Mouse (Mus musculus) hindbrain, postnatal 0 days (tissue): ENCODE data around the gene Tenm3. TPM values are rescaled to one million over a fixed set of nuclear protein-coding genes. Genes with fewer than 3 reads are reported as not detected.

ENCODE experiments used
- ATAC-seq: fragments of 200-750 bp; cut with Nextera tagmentation; 2 replicates; pipeline ENCODE4 v1.8.0; 2017; ENCODE audit warnings: mild to moderate bottlenecking, moderate TSS enrichment, moderate library complexity
- DNase-seq: peaks from one replicate; pipeline ENCODE4 v3.0.0-alpha.2; 2015; ENCODE audit warnings: low spot score
- H3K27ac ChIP-seq: fragments of 300-500 bp; sonication (generic); 2 replicates; pipeline ENCODE4 v1.5.1; 2014; ENCODE audit warnings: mild to moderate bottlenecking
- H3K27me3 ChIP-seq: fragments of 300-500 bp; sonication (generic); 2 replicates; pipeline ENCODE4 v1.6.1; 2014; ENCODE audit warnings: low read length, mixed read lengths; ENCODE audit not compliant: insufficient read depth
- H3K36me3 ChIP-seq: fragments of 300-500 bp; sonication (generic); 2 replicates; pipeline ENCODE4 v1.6.1; 2014; ENCODE audit warnings: low read length, mixed read lengths; ENCODE audit not compliant: insufficient read depth
- H3K4me1 ChIP-seq: fragments of 300-500 bp; sonication (generic); 2 replicates; pipeline ENCODE4 v1.6.1; 2014; ENCODE audit warnings: antibody characterized with exemption, low read length, mixed read lengths; ENCODE audit not compliant: insufficient read depth
- H3K4me2 ChIP-seq: fragments of 300-500 bp; sonication (generic); 2 replicates; pipeline ENCODE4 v1.6.1; 2014; ENCODE audit warnings: low read depth, mild to moderate bottlenecking, low read length, moderate library complexity, mixed read lengths
- H3K4me3 ChIP-seq: fragments of 300-500 bp; sonication (generic); 2 replicates; pipeline ENCODE4 v1.5.1; 2014; ENCODE audit warnings: low read length
- H3K9ac ChIP-seq: fragments of 300-500 bp; sonication (generic); replicated peaks from 2 replicates; pipeline ENCODE4 v1.6.1; 2014; ENCODE audit warnings: mild to moderate bottlenecking, low read length, moderate library complexity, mixed read lengths
- H3K9me3 ChIP-seq: fragments of 300-500 bp; sonication (generic); 2 replicates; pipeline ENCODE4 v1.6.1; 2016; ENCODE audit warnings: low read length, mixed read lengths
- CTCF ChIP-seq: IDR thresholded peaks from 2 replicates; pipeline ENCODE4 v1.5.1; 2016; ENCODE audit warnings: antibody characterized with exemption, control low read depth, low read depth
- WGBS: fragments of 180-500 bp; shearing (Covaris S2); extraction: QIAGEN DNeasy Blood & Tissue Kit; methylation state at CpG from one replicate; pipeline ENCODE4 v1.1.7; 2014; 5-methylcytosine and 5-hydroxymethylcytosine counted together
- polyA plus RNA-seq: library from polyadenylated mRNA; unstranded; fragments of >200 nt; fragmentation: Nextera tagmentation; extraction: Ambion mirVana; gene quantifications from 2 replicates; pipeline ENCODE4 v1.2.1, GENCODE M21; 2015
- total RNA-seq: library from RNA; depleted of rRNA; stranded (reverse); fragments of >200 nt; gene quantifications from 2 replicates; pipeline ENCODE4 v1.2.3, GENCODE M21; 2014

Gene Tenm3
- total and polyA plus RNA-seq, 2 experiments from 2014 or later: 21.3 to 151 TPM

DNA sequence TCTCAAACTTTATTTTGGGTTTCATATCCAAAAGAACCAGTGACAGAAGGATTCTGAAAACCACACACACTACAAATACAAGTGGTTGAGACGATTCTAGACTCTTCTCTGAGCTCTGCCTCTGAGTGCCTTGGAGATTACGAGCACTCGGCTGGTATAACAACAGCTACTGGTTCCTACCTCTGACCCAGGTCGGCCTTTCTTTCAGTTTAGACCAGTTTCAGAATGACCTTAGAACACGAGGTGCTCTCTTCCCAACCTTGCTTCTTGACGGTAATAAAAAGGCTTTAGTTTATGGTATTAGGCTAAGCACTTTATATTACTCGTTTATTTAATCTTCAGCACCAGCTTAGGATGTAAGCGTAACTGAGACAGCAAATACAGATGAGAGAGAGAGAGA is 528.1 kb downstream of the Tenm3 start:
- H3K27me3 ChIP-seq: no peaks in the 10 kb centered on the region
- no peak overlapping the region for H3K9ac ChIP-seq
- no peak overlapping the region for H3K27ac ChIP-seq
- no peaks in the 10 kb centered on the region for H3K9me3 ChIP-seq
- no peak for ATAC-seq
- WGBS: 87% methylated on average over 8 of the region's 8 CpGs
- no peak for DNase-seq
- H3K4me2 ChIP-seq: no peak overlapping the region
- TF ChIP-seq CTCF: no peak
- H3K4me3 ChIP-seq: no peak overlapping the region
- H3K36me3 ChIP-seq: no peaks in the 10 kb centered on the region
- no peaks in the 10 kb centered on the region; the same call in 1 of the 2 replicates for H3K4me1 ChIP-seq

DNA sequence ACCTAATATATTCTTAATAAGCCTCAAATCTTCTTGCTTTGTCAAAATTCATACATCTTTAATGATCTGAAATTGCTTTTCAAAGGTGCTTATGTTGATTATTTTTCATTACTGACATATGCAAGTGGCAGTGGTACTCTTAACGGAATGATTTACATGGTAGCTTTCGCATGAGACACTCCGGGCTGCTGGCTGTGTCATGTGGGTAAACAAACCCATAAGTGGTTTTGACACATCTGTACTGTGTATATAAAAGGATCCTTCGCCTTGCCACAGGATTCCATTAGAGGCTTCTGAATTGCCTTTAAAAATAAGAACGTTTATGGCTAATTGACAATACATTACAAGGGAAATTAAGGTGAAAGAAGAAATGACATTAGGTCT is 529.8 kb downstream of the Tenm3 start:
- H3K27me3 ChIP-seq: no peaks in the 10 kb centered on the region
- no peaks in the 10 kb centered on the region for H3K9me3 ChIP-seq
- H3K36me3 ChIP-seq: no peaks in the 10 kb centered on the region
- no peak overlapping the region for H3K9ac ChIP-seq
- no peaks in the 10 kb centered on the region; the same call in 1 of the 2 replicates for H3K4me1 ChIP-seq
- no peak for TF ChIP-seq CTCF
- H3K4me3 ChIP-seq: no peak overlapping the region
- no peak overlapping the region for H3K27ac ChIP-seq
- DNase-seq: no peak
- no peak overlapping the region for H3K4me2 ChIP-seq
- WGBS: 66% methylated on average over 5 of the region's 5 CpGs
- no peak for ATAC-seq

DNA sequence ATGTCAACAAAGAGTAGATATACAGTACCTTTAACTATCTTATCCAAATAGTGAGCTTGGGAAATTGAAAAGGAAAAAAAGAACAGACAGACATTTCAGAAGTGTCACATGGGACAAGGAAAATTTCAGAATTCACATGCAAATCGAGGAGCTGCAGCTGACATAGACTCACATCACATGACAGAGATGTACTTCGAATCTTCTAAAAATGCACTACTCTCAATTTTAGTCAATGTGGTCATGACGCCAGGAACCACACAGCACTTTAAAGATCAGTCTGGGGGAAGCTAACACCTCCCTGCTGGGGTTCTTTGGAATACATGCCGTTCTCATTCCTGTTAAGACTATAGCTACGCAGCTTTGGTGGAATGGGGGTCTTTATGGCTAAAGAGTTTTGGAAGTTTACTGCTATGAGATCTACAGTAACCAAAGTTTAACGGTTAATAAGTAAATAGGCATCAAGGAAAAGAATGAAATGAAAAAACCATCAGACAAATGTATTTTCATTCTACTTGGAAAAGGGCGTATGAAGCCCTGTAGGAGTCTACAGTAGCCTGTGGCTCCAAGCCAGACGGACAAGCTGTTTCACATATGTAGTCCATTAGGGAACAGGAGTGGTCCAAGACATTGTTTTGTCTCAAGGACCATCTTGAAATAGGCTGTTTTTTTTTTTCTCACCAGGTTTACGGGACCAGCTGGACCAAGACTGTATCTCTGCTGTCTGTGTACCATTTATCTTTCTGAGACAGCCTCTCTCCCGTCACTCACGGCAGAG is 530.4 kb downstream of the Tenm3 start:
- H3K36me3 ChIP-seq: no peaks in the 10 kb centered on the region
- peak; percentile 59 for DNase-seq
- 58% methylated on average over 11 of the region's 11 CpGs for WGBS
- H3K27me3 ChIP-seq: no peaks in the 10 kb centered on the region
- ATAC-seq: no peak
- TF ChIP-seq CTCF: no peak
- H3K4me2 ChIP-seq: no peak overlapping the region
- no peak overlapping the region for H3K9ac ChIP-seq
- no peaks in the 10 kb centered on the region for H3K9me3 ChIP-seq
- H3K4me1 ChIP-seq: no peaks in the 10 kb centered on the region; the same call in 1 of the 2 replicates
- no peak overlapping the region for H3K27ac ChIP-seq
- no peak overlapping the region for H3K4me3 ChIP-seq

DNA sequence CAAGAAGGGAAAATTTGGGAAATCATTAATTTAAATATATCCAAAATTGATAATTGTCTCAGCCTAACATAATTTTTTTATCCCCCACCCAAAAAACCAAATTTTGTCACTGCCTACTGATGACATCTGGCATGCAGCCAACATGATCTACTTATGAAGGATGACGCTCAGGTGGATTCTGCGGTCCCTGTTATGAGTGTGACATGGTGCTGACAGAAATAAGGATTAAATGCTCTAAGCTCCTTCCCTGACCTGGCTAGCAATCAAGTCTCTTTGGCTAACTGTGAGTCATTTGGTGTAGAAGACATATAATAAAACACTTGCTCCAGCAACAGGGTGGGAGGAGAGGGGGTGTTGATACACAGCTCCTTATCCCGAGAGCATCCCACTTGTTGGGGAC is 532.0 kb downstream of the Tenm3 start:
- no peak overlapping the region for H3K27ac ChIP-seq
- no peak overlapping the region for H3K4me3 ChIP-seq
- H3K4me1 ChIP-seq: no peaks in the 10 kb centered on the region; the same call in 1 of the 2 replicates
- no peaks in the 10 kb centered on the region for H3K27me3 ChIP-seq
- no peak overlapping the region for H3K9ac ChIP-seq
- ATAC-seq: no peak
- no peak overlapping the region for H3K4me2 ChIP-seq
- no peak for TF ChIP-seq CTCF
- H3K9me3 ChIP-seq: no peaks in the 10 kb centered on the region
- DNase-seq: peak; percentile 25
- WGBS: 52% methylated on average over 3 of the region's 3 CpGs
- H3K36me3 ChIP-seq: no peaks in the 10 kb centered on the region

DNA sequence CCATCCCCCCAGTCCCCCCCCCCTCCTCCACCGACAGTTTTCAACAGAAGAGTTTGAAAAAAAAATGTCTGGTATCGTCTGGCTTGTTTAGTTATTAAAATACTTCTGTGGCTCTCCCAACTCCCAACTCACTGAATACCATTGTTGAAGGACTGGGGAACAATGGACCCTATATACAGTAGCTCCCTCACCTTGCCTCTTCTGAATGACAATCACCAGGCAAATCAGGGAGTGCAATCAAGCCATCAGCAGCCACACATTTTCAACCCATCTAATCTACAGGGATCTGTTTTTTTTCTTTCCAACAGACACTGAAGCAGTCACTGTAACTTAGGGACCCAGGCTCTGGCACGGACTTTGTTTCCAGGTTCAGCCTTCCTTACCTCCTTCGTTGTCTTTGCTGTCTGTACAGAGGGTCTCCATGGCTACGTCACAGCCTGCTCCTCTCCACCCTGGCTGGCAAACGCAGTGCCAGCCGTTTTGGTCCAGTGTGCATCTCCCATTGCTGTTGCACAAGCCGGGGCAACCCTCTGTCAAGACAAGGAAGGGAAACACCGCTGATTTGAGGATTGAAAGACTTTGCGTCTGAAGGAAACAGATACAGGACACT is 533.4 kb downstream of the Tenm3 start:
- peak; percentile 53; the same call in 1 of the 2 replicates for ATAC-seq
- H3K36me3 ChIP-seq: no peaks in the 10 kb centered on the region
- no peak overlapping the region for H3K9ac ChIP-seq
- peak; percentile 17 for DNase-seq
- no peak overlapping the region for H3K4me2 ChIP-seq
- no peak overlapping the region for H3K27ac ChIP-seq
- H3K4me3 ChIP-seq: no peak overlapping the region
- 27% methylated on average over 10 of the region's 10 CpGs for WGBS
- H3K9me3 ChIP-seq: no peaks in the 10 kb centered on the region
- H3K27me3 ChIP-seq: no peaks in the 10 kb centered on the region
- no peaks in the 10 kb centered on the region; the same call in 1 of the 2 replicates for H3K4me1 ChIP-seq
- no peak for TF ChIP-seq CTCF

DNA sequence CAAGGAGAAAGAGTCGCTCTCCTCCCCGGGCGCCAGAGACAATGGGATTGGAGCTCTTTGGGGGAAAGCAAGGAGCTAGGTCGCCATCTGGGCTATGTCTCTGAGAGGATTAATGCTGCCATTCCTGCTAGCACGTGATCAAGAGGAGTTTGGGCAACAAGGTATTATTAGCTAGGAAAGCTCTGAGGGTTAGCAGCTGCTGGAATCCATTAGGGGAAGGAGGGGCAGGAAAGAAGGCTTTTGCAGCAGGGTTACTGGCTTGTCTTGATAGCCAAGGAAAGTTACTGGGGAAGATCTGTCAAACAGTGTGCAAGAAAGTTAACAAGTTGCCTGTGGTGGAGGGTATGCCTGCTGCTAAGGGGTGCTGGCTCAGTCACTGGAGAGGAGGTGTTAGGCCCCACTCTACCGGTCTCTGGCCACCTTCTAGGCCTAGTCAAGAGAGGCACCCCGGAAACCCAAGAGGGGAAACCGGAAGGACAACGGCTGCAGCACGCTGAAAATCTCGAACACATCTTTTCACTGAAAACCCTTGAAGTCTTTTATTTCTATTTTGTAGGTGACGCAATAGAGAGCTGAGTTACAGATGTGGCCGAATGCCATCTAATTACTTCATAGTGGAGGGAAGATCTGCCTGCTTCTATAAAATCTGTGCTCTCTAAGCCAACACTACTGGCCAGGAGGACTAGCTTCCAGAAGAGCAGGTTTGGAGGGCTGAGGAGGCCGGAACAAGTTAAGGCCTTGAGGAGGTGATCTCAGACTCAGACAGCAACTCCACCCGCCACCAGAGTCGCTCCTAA is 534.4 kb downstream of the Tenm3 start:
- no peak overlapping the region for H3K4me3 ChIP-seq
- no peak overlapping the region for H3K27ac ChIP-seq
- no peaks in the 10 kb centered on the region for H3K9me3 ChIP-seq
- H3K36me3 ChIP-seq: no peaks in the 10 kb centered on the region
- H3K4me2 ChIP-seq: no peak overlapping the region
- H3K27me3 ChIP-seq: no peaks in the 10 kb centered on the region
- DNase-seq (peak; percentile 12), ATAC-seq (0 out of 2 replicates have a peak, but pooled peaks have one; percentile 28)
- no peaks in the 10 kb centered on the region; the same call in 1 of the 2 replicates for H3K4me1 ChIP-seq
- 58% methylated on average over 16 of the region's 16 CpGs for WGBS
- TF ChIP-seq CTCF: no peak
- no peak overlapping the region for H3K9ac ChIP-seq
